Mouse (Mus musculus): ENCODE results near the gene Mif.

DNA sequence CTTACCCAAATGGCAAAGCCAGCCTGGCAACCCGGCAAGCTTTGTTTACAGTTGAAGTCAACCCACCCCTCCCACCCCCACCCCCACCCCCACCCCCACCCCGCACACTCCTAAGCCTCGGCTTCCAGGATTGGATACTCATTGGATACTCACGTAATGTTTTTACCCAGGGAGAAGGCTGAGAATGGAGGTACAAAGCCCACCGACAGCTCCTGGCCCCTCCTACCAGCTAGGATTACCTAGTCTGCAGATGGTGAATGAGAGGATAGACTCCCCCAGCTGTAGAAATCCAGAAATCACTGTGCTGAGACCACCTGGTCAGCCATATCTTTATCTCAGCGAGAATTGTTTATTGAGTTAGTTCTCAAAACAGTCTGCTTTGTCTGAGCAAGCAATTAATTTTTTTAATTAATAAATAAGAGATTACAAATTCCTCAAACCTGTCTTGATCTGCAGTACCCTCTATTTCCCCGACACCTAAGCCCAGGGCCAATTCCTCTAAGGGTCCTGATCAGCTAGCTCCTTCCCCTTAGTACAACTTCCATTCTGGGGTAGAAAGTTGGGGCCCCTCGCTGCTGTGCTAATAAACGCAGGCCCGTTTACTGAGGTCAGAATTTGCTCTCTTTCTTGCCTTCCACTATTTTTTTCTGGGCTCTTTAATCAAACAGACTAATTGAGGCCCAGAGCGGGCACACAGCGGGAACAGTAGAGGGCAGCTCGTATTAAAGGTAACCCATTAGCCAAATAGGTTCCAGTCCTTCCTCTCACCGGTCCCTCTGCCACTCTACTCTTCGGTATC is 22.6 kb upstream of the Mif start:
- TF ChIP-seq CTCF (IDR thresholded peaks at IDR 0.05; ENCODE audit: borderline replicate concordance, extremely low read depth, insufficient read depth, insufficient read length) (no peak), POLR2A (IDR thresholded peaks at IDR 0.05; ENCODE audit: borderline replicate concordance, extremely low read depth, insufficient read depth, insufficient read length, poor library complexity, severe bottlenecking) (no peak)
